Mouse (Mus musculus) ES-E14 (cell line): ENCODE data around the gene Gng7.

ENCODE experiments used
- HCFC1 ChIP-seq: IDR thresholded peaks from 2 replicates; pipeline ENCODE4 v1.6.1; 2012; ENCODE audit warnings: low read length, inconsistent platforms, borderline replicate concordance; ENCODE audit not compliant: insufficient read depth
- MAFK ChIP-seq: IDR thresholded peaks from 2 replicates; pipeline ENCODE4 v1.6.1; 2014; ENCODE audit warnings: mild to moderate bottlenecking, low read depth, low read length, inconsistent platforms; ENCODE audit not compliant: insufficient read depth
- ZC3H11A ChIP-seq: IDR thresholded peaks from 2 replicates; pipeline ENCODE4 v1.6.1; 2012; ENCODE audit warnings: low read depth, mild to moderate bottlenecking, inconsistent platforms, low read length, borderline replicate concordance
- ZNF384 ChIP-seq: IDR thresholded peaks from 2 replicates; pipeline ENCODE4 v1.6.1; 2012; ENCODE audit warnings: low read depth, low read length, inconsistent platforms

DNA sequence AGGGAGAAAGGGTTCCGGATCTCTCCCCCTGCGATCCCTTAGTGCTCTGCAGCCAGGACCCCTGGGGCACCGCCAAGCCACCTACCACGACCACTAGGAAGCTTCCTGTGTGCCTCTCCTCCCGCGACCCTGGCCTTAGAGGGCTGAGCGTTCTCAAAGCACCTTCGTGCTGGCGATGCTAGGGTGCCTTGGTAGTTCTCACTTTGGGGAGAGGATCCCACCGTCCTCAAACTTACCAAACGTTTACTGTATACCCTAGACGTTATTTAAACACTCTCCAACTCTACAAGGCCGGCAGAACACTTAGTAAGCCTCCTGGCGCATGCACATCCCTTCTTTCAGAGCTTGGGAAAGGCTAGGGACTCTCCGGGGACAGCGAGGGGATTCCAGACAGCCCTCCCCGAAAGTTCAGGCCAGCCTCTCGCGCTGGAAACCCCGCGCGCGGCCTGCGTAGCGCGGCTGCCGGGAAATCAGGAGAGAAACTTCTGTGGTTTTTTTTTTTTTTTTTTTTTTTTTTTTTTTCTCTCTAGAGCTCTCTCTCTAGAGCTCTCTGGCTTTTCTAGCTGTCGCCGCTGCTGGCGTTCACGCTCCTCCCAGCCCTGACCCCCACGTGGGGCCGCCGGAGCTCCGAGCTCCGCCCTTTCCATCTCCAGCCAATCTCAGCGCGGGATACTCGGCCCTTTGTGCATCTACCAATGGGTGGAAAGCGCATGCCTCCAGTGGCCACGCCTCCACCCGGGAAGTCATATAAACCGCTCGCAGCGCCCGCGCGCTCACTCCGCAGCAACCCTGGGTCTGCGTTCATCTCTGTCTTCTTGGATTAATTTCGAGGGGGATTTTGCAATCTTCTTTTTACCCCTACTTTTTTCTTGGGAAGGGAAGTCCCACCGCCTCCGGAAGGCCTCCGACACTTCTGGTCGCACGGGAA lies 85.2 kb downstream of the Gng7 start, which contains the start of gene Gadd45b:
- TF ChIP-seq ZNF384 (peak; percentile 98), MAFK (no peak), ZC3H11A (no peak), HCFC1 (peak; percentile 32; the same call in 1 of the 2 replicates)
